Mouse (Mus musculus) activated CD4-positive, CD25-positive, alpha-beta regulatory T cell (primary cell): Measurements from ENCODE around the gene Rab11fip5. TPM values are rescaled to one million over a fixed set of nuclear protein-coding genes. Genes with fewer than 3 reads are reported as not detected.

Source experiments
- polyA plus RNA-seq, 2 experiments: library from polyadenylated mRNA; unstranded; fragments of 100-300 nt; shearing (Covaris generic); gene quantifications; one replicate each; pipeline ENCODE4 v1.2.1; 2017

The Rab11fip5 gene
- polyA plus RNA-seq = under 1 TPM; 0.24 to 0.52 TPM

GRCm38 (mm10) chr6:85373951-85374733 lies at the start of gene Rab11fip5:
Rab11fip5 (minus strand) TSS chr6:85374634.

DNA sequence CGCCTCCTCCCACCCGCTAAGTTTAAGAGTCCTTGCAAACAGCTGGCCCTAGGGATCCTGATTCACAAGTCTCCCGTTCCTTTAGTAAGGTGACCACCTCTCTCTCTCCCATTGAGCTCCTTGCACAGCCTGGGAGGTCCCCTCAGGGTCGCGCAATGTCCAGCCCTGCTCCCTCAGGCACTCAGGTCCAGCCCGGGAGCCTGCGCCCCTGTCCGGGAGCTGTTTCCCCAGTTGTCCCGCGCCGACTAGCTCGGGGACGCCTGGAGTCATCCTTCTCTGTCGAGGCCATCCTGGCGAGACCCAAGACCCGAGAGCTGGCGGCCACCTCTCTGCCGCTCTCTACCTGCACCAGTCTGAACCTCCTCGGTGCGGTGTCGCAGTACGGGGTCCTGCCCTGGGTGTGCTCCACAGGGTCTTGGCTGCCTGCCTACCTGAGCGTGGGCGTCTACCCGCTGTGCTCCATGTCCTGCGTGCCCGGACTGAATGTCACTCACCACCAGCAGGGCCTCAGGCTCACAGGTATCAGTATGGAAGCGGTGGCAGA lies 49.5 kb upstream of the Rab11fip5 start, which contains the start of gene Noto:
TSS of gene Noto (plus strand) at position 51 of the 544 bp plus-strand sequence.

DNA sequence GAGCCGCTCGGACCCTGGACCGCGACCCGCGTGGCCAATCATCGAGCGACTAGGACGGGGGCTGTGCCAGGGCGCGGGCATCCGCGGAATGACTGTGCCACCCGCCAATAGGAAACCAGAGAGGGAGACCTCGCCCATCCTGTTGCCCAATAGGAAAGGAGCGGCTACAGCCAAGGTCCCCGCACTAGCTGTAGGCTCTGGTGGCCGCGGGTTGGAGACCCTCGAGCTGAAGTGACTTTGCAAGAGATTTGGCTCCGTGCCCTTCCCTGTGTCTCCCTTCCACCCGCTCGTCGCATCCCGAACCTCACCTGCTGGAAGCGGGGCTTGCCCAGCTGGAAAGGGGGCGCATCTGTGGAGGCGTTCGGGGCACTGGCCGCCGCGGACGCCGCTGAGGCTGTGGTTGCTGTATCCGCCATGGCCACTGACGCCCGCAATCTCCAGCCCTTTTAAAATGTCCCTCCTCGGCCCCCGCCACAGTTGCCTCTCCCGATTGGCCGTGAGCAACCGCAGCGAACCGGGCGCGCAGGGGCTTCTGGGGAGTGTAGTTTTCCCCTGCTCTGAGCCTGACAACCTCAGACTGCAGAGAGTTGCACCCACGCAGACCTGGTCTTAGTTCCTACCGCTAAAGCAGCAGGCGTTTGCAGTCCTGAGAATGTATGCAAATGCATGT lies 41.3 kb downstream of the Rab11fip5 start, which contains the start of gene Sfxn5:
TSS of gene Sfxn5 (minus strand) at position 423 of the 670 bp plus-strand sequence.

Other genes starting within 250 kb of the Rab11fip5 start
- gene Spr, start 236.9 kb downstream of the Rab11fip5 start, polyA plus RNA-seq = 10 to 100 TPM; 62.5 to 65.0 TPM
- not detected for gene Emx1, start 187.2 kb downstream of the Rab11fip5 start, polyA plus RNA-seq
- gene Sfxn5, start 41.2 kb downstream of the Rab11fip5 start, polyA plus RNA-seq = 1 to 10 TPM in 1 of 2 experiments, under 1 TPM in 1; 0.55 to 1.6 TPM
- gene Noto, start 49.3 kb upstream of the Rab11fip5 start, polyA plus RNA-seq = under 1 TPM in 1 of 2 experiments, not detected in 1; 0.17 TPM
- gene Smyd5, start 57.4 kb upstream of the Rab11fip5 start, polyA plus RNA-seq = 10 to 100 TPM; 30.2 to 34.5 TPM
- 100 to 1,000 TPM; 255 to 288 TPM for gene Cct7, start 76.9 kb upstream of the Rab11fip5 start, polyA plus RNA-seq
- 10 to 100 TPM; 26.3 to 27.6 TPM for gene Pradc1, start 77.3 kb upstream of the Rab11fip5 start, polyA plus RNA-seq
- under 1 TPM; 0.12 to 0.21 TPM for gene Fbxo41, start 128.4 kb upstream of the Rab11fip5 start, polyA plus RNA-seq
- gene Egr4, start 139.0 kb upstream of the Rab11fip5 start, polyA plus RNA-seq = under 1 TPM in 1 of 2 experiments, not detected in 1; 0.14 TPM
- gene Alms1, start 212.9 kb upstream of the Rab11fip5 start, polyA plus RNA-seq = 1 to 10 TPM; 1.9 to 3.9 TPM